Mouse (Mus musculus) layer of hippocampus, adult 9-11 months (tissue): ENCODE measurements around the gene Tmcc2.

Experiments
- DNase-seq: peaks from one replicate; pipeline ENCODE4 v3.0.0; 2022

Gene Tmcc2

GRCm38 (mm10) chr1:132390691-132391579, at the start of gene Tmcc2:
Gene Tmcc2 (minus strand): TSS chr1:132391281.
- no peak for DNase-seq

- DNase-seq = no peak
These were observed 46.3 kb upstream of the Tmcc2 start for GRCm38 (mm10) chr1:132437389-132437788.

GRCm38 (mm10) chr1:132436960-132437359, 45.9 kb upstream of the Tmcc2 start:
- no peak for DNase-seq

- no peak for DNase-seq
These were observed 45.4 kb upstream of the Tmcc2 start for GRCm38 (mm10) chr1:132436320-132436958.

- DNase-seq = no peak
These were observed 43.0 kb upstream of the Tmcc2 start for GRCm38 (mm10) chr1:132434032-132434431.

- DNase-seq = no peak
These were observed 42.3 kb upstream of the Tmcc2 start for GRCm38 (mm10) chr1:132433349-132433748.

GRCm38 (mm10) chr1:132431716-132432115, 40.6 kb upstream of the Tmcc2 start:
- DNase-seq = peak; percentile 61

- DNase-seq = peak; percentile 31
These were observed 39.7 kb upstream of the Tmcc2 start for GRCm38 (mm10) chr1:132430818-132431217.

- no peak for DNase-seq
These were observed 34.5 kb upstream of the Tmcc2 start for GRCm38 (mm10) chr1:132425600-132425999.

- no peak for DNase-seq
These were observed 32.0 kb upstream of the Tmcc2 start for GRCm38 (mm10) chr1:132422912-132423696.

GRCm38 (mm10) chr1:132420662-132421061, 29.6 kb upstream of the Tmcc2 start:
- DNase-seq = no peak

GRCm38 (mm10) chr1:132420206-132420605, 29.1 kb upstream of the Tmcc2 start:
- no peak for DNase-seq

- DNase-seq = peak; percentile 95
These were observed 26.5 kb upstream of the Tmcc2 start, which contains the start of gene Dstyk for GRCm38 (mm10) chr1:132417319-132418251. Gene Dstyk (plus strand): TSS chr1:132417555.

GRCm38 (mm10) chr1:132416943-132417290, 25.8 kb upstream of the Tmcc2 start:
- no peak for DNase-seq

- DNase-seq = no peak
These were observed 25.3 kb upstream of the Tmcc2 start for GRCm38 (mm10) chr1:132416244-132416942.

- DNase-seq = no peak
These were observed 19.6 kb upstream of the Tmcc2 start for GRCm38 (mm10) chr1:132410657-132411056.

GRCm38 (mm10) chr1:132401843-132402242, 10.8 kb upstream of the Tmcc2 start:
- DNase-seq = no peak

- no peak for DNase-seq
These were observed 9.5 kb upstream of the Tmcc2 start for GRCm38 (mm10) chr1:132400538-132400937.

GRCm38 (mm10) chr1:132396705-132397104, 5.6 kb upstream of the Tmcc2 start:
- DNase-seq = no peak

GRCm38 (mm10) chr1:132392872-132393271, 1.8 kb upstream of the Tmcc2 start:
- no peak for DNase-seq

- peak; percentile 75 for DNase-seq
These were observed 520 bp upstream of the Tmcc2 start for GRCm38 (mm10) chr1:132391580-132392022.
